Mouse (Mus musculus) MEL (cell line): ENCODE measurements at regions not wholly inside any gene's neighbourhood (a gene's known extent, or its start where the extent isn't known, plus 50 kb on each side); places are given as distances from the start of the nearest gene placed in this dataset.

Experiments used
- CHD2 ChIP-seq: IDR thresholded peaks from 2 replicates; pipeline ENCODE4 v1.6.1; 2011; ENCODE audit warnings: low read length, improper control_type of control experiment
- CTCF ChIP-seq, 3 experiments: IDR thresholded peaks in 2 of 3; conservative IDR thresholded peaks in 1 of 3; 2 replicates each; pipeline ENCODE4 v1.5.1; 2011 to 2012; ENCODE audit warnings: low read length in 3 of 3, low read depth in 2 of 3, mild to moderate bottlenecking in 2 of 3, improper control_type of control experiment in 1 of 3, inconsistent platforms in 1 of 3, mixed read lengths in 1 of 3, moderate library complexity in 1 of 3; ENCODE audit not compliant: control insufficient read depth in 1 of 3, insufficient read depth in 1 of 3, poor library complexity in 1 of 3, severe bottlenecking in 1 of 3
- E2F4 ChIP-seq: IDR thresholded peaks from 2 replicates; pipeline ENCODE4 v1.6.1; 2011; ENCODE audit warnings: low read depth, low read length, improper control_type of control experiment, borderline replicate concordance
- EP300 ChIP-seq, 2 experiments: IDR thresholded peaks; 2 replicates each; pipeline ENCODE4 v1.6.1; 2011; ENCODE audit warnings: improper control_type of control experiment in 2 of 2, low read length in 2 of 2, low read depth in 1 of 2, mild to moderate bottlenecking in 1 of 2
- MEF2A ChIP-seq: IDR thresholded peaks from 2 replicates; pipeline ENCODE4 v1.6.1; 2014; ENCODE audit warnings: low read depth, mild to moderate bottlenecking, inconsistent platforms, low read length, improper control_type of control experiment; ENCODE audit not compliant: poor library complexity, insufficient replicate concordance, severe bottlenecking; ENCODE audit errors: extremely low read depth
- MXI1 ChIP-seq: IDR thresholded peaks from 2 replicates; pipeline ENCODE4 v1.6.1; 2011; ENCODE audit warnings: mild to moderate bottlenecking, low read depth, low read length, improper control_type of control experiment
- POLR2A ChIP-seq, 2 experiments: IDR thresholded peaks; 2 replicates each; pipeline ENCODE4 v1.6.1; 2011 to 2012; ENCODE audit warnings: low read length in 2 of 2, mild to moderate bottlenecking in 2 of 2, control low read depth in 1 of 2, improper control_type of control experiment in 1 of 2, low read depth in 1 of 2, moderate library complexity in 1 of 2; ENCODE audit not compliant: control insufficient read depth in 1 of 2, insufficient read depth in 1 of 2, poor library complexity in 1 of 2
- POLR2AphosphoS5 ChIP-seq: IDR thresholded peaks from 2 replicates; pipeline ENCODE4 v1.6.1; 2012; ENCODE audit warnings: low read depth, borderline replicate concordance, mild to moderate bottlenecking, inconsistent platforms, low read length, moderate library complexity, mixed read lengths
- TBP ChIP-seq: IDR thresholded peaks from 2 replicates; pipeline ENCODE4 v1.8.0; 2011; ENCODE audit warnings: low read depth, low read length, improper control_type of control experiment
- TCF12 ChIP-seq: IDR thresholded peaks from 2 replicates; pipeline ENCODE4 v1.6.1; 2014; ENCODE audit warnings: low read depth, mild to moderate bottlenecking, inconsistent platforms, low read length, improper control_type of control experiment, moderate library complexity

GRCm38 (mm10) chr9:11106268-11106667 is 201.7 kb upstream of the Cntn5 start:
- no peak for TF ChIP-seq TBP
- TF ChIP-seq CHD2 = no peak
- no peak for TF ChIP-seq POLR2A (IDR thresholded peaks at IDR 0.05; ENCODE audit: control insufficient read depth in 1 of 2, insufficient read depth in 1 of 2, low read depth in 1 of 2, low read length in 2 of 2, poor library complexity in 1 of 2)
- TF ChIP-seq CTCF (IDR thresholded peaks at IDR 0.05 in 2 of 3, conservative IDR thresholded peaks at IDR 0.05 in 1 of 3; ENCODE audit: control insufficient read depth in 1 of 3, insufficient read depth in 1 of 3, low read depth in 2 of 3, low read length in 3 of 3, poor library complexity in 1 of 3, severe bottlenecking in 1 of 3) = no peak
- TF ChIP-seq MXI1 = no peak
- no peak for TF ChIP-seq E2F4
- no peak for TF ChIP-seq POLR2AphosphoS5
- no peak for TF ChIP-seq EP300 (IDR thresholded peaks at IDR 0.05; ENCODE audit: low read depth in 1 of 2, low read length in 2 of 2)
- no peak for TF ChIP-seq MEF2A
- no peak for TF ChIP-seq TCF12
